Mouse (Mus musculus): ENCODE data around the gene Prpsap1.

DNA sequence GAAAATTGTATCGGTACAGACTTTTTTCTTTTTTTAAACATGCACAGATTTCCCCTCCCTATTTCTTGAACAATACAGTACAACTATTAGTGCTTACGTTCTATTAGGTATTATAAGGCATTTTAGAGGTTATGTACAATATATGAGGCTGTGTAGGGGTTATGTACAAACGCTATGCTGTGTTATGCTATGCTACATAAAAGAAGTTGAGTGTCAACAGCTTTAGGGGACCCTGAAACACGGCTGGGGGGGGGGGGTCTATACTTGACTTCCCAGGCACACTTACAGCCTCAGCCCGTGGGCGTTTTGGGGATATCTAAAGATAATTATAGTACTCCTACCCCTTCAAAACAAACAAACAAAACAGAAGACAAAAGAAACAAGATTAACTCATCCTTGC lies 61.9 kb downstream of the Prpsap1 start:
- no peak for TF ChIP-seq POLR2A (IDR thresholded peaks at IDR 0.05; ENCODE audit: insufficient read length, low read depth)
- TF ChIP-seq CEBPB (IDR thresholded peaks at IDR 0.05; ENCODE audit: insufficient read depth, poor library complexity, severe bottlenecking), result no peak
- TF ChIP-seq TCF12 (IDR thresholded peaks at IDR 0.05; ENCODE audit: insufficient read depth, poor library complexity, severe bottlenecking), result no peak
- no peak for TF ChIP-seq MAX (IDR thresholded peaks at IDR 0.05; ENCODE audit: low read depth)
- TF ChIP-seq REST (IDR thresholded peaks at IDR 0.05; ENCODE audit: insufficient read depth, insufficient read length), result no peak
- no peak for TF ChIP-seq USF1 (IDR thresholded peaks at IDR 0.05; ENCODE audit: low read depth)
- TF ChIP-seq MYOD1 (IDR thresholded peaks at IDR 0.05; ENCODE audit: control insufficient read depth in 1 of 3, insufficient read length in 2 of 3, low read depth in 2 of 3), result no peak
- no peak for TF ChIP-seq POLR2AphosphoS2 (IDR thresholded peaks at IDR 0.05; ENCODE audit: insufficient read length, low read depth)
- TF ChIP-seq E2F4 (IDR thresholded peaks at IDR 0.05; ENCODE audit: insufficient read depth), result no peak
- no peak for TF ChIP-seq MYOG (IDR thresholded peaks at IDR 0.05; ENCODE audit: control insufficient read depth in 1 of 3, insufficient read depth in 1 of 3, insufficient read length in 2 of 3, low read depth in 2 of 3)
- TF ChIP-seq SRF (IDR thresholded peaks at IDR 0.05; ENCODE audit: control insufficient read depth, insufficient read length, low read depth), result no peak
- TF ChIP-seq TCF3 (IDR thresholded peaks at IDR 0.05; ENCODE audit: insufficient read length, low read depth), result no peak
